22 mouse cellular contexts compared by ENCODE assay signal in the genomic region with DNA sequence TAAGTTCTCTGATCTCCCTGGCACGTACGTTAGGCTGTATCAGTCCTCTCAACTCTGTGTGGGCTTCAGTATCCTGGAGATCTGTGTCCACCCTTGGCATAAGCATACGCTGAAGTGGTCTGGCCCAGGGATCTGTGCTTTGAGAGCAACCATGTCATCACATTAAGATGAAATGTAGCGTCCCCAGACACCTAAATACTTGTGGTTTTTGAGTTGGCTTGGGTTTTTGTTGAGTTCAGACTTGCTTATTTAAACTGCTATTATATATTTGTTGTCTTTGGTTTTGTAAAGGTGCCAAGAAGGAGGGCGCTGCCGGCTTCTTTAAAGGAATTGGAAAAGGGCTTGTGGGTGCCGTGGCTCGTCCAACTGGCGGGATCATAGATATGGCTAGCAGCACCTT.
DNase-seq lines count a peak whose midpoint lies in the region; ATAC-seq lines count a peak whose summit lies in the region.
"Had no signal": no experiment of that assay in that cellular context is flagged by ENCODE, and none has a peak within 500 bp of the region (broad histone marks: within the 10 kb centered on the region; RNA-seq: fewer than 3 reads in every experiment).

No protein-coding gene starts in this region.

- H3K9ac ChIP-seq in embryonic facial prominence, embryonic 14.5 days (ENCODE audit: low read depth, low read length) = no peak overlapping the region

- no peak overlapping the region for H3K27ac ChIP-seq in embryonic facial prominence, embryonic 14.5 days (replicated peaks; ENCODE audit: low read depth, low read length)
- no peak overlapping the region for H3K27ac ChIP-seq in embryonic facial prominence, embryonic 10.5 days (replicated peaks)

- H3K4me3 ChIP-seq in embryonic facial prominence, embryonic 14.5 days (ENCODE audit: low read depth, low read length) = no peak overlapping the region
- no peak overlapping the region for H3K4me3 ChIP-seq in embryonic facial prominence, embryonic 10.5 days

- peak; percentile 55 for DNase-seq in embryonic facial prominence, embryonic 14.5 days (ENCODE audit: low spot score)
- no peak for DNase-seq in embryonic facial prominence, embryonic 10.5 days (ENCODE audit: low spot score)
- peak; percentile 68 for DNase-seq in heart, adult 11 months
- no peak for DNase-seq in heart, postnatal 4 days
- peak; percentile 5 for DNase-seq in NIH3T3 (ENCODE audit: low read depth)
- DNase-seq in cerebellum, postnatal 10 days = no peak
- DNase-seq: adrenal gland, adult 2 months; adrenal gland, adult 8-10 months; adrenal gland, postnatal 10 days; adrenal gland, postnatal 14 days; adrenal gland, postnatal 25 days; adrenal gland, postnatal 36 days; B cell, adult 2 months; cerebellum, adult 11 months; cerebellum, adult 11-12 months; cerebellum, adult 18-20 months; cerebellum, adult 2 months had no signal

- H3K9me3 ChIP-seq in embryonic facial prominence, embryonic 14.5 days (ENCODE audit: control insufficient read depth, low read length) = no peaks in the 10 kb centered on the region
- no peaks in the 10 kb centered on the region for H3K9me3 ChIP-seq in embryonic facial prominence, embryonic 10.5 days
- H3K9me3 ChIP-seq: G1E had no signal

- H3K27me3 ChIP-seq in embryonic facial prominence, embryonic 14.5 days (replicated peaks; ENCODE audit: control insufficient read depth, insufficient read depth, low read length) = no peaks in the 10 kb centered on the region
- no peaks in the 10 kb centered on the region for H3K27me3 ChIP-seq in embryonic facial prominence, embryonic 10.5 days (replicated peaks; ENCODE audit: low read depth, poor library complexity, severe bottlenecking)
- H3K27me3 ChIP-seq: CH12.LX, Patski had no signal

- 87% methylated on average over 9 of the region's 9 CpGs for WGBS in embryonic facial prominence, embryonic 14.5 days
- 95% methylated on average over 9 of the region's 9 CpGs for WGBS in embryonic facial prominence, embryonic 10.5 days

- ATAC-seq in embryonic facial prominence, embryonic 14.5 days (ENCODE audit: low read depth) = no peak
- ATAC-seq: activated CD4-positive, CD25-positive, alpha-beta regulatory T cell, adult 4 months; CD4-positive, CD25-positive, alpha-beta regulatory T cell, adult 4 months; Patski had no signal

- H3K36me3 ChIP-seq in embryonic facial prominence, embryonic 14.5 days (ENCODE audit: control insufficient read depth, insufficient read depth, low read length) = peaks cover 14% of the 10 kb centered on the region
- H3K36me3 ChIP-seq in embryonic facial prominence, embryonic 10.5 days (replicated peaks) = peaks cover 19% of the 10 kb centered on the region

- H3K4me2 ChIP-seq in embryonic facial prominence, embryonic 14.5 days (ENCODE audit: low read depth, low read length) = no peak overlapping the region

- H3K4me1 ChIP-seq in embryonic facial prominence, embryonic 14.5 days (ENCODE audit: control insufficient read depth, insufficient read depth, low read length) = no peaks in the 10 kb centered on the region
- no peaks in the 10 kb centered on the region for H3K4me1 ChIP-seq in embryonic facial prominence, embryonic 10.5 days

Comparison
In these comparisons a context has a peak if more than half of its experiments do, and no peak if none do; other contexts are left out.
1. DNase-seq: peak in embryonic facial prominence, embryonic 14.5 days (single experiment), heart, adult 11 months (single experiment) and NIH3T3 (single experiment); none in embryonic facial prominence, embryonic 10.5 days (single experiment), heart, postnatal 4 days (single experiment) and cerebellum, postnatal 10 days (0 of 2).